Mouse (Mus musculus) lung, postnatal 10 days (tissue): ENCODE results near the gene Dohh.

Experiments used
- DNase-seq: peaks from one replicate; pipeline ENCODE4 v3.0.0; 2021

Gene Dohh

DNA sequence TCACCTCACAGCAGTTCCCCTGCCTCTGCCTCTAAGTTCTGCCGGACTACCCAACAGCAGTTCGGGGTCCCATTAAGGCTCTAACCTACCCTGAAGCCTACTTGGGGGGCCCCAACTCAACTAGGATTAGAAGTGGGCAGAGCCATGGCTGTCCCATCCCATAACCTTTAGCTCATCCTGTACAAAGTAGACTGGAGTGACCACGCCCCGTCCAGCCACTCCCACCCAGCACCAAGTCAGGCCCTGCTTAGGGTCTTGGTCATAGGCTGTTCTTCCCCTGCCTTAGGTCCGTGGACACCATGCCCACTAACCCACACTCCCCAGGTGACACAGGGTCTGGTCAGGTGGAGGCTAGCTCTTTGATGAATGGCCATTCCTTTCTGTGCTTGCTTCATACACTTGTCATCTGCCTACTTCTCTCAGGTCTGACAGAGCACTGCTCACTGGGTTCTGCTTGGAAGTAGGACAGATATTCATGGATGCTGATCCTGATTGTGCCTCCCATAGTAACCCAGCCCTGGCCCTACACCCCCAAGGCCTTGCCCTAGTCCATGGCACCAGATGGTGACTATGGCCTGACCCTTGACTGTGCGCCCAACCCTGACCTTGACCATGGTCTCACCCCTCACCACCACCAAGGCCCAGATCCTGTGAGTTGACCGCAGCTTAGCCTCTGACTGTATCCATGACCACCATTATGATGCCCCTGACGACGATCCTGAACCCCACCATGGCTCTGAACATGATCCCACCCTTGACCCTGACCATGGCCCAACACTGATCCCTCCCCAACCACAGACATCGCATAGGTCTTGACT, 35.1 kb downstream of the Dohh start:
- peak; percentile 7 for DNase-seq

DNA sequence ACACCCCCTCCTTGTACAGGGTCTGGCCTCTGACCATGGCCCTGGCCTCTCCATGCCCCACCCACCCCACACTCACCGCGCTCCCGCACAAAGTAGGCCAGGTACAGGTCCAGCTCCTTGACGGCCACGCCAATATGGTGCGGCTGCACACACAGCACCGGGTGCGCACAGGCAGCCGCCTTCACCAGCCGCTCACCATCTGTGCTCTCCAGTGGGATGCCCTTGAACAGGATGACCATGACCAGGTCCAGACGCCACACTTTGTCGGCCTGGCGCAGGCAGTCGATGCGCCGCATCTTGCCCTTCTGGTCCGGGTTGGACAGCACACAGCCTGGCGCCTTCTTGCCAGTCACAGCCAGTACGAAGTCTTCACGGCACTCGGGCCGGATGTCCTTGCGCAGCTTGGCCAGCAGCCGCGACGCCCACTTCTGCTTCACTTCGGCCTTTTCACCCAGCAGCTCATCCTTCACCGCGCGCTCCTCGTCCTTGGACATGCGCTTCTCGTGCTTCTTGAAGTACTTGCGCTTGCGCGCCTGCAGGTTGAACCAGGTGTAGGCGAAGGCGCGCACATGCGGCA, 36.1 kb downstream of the Dohh start:
- DNase-seq = peak; percentile 67

DNA sequence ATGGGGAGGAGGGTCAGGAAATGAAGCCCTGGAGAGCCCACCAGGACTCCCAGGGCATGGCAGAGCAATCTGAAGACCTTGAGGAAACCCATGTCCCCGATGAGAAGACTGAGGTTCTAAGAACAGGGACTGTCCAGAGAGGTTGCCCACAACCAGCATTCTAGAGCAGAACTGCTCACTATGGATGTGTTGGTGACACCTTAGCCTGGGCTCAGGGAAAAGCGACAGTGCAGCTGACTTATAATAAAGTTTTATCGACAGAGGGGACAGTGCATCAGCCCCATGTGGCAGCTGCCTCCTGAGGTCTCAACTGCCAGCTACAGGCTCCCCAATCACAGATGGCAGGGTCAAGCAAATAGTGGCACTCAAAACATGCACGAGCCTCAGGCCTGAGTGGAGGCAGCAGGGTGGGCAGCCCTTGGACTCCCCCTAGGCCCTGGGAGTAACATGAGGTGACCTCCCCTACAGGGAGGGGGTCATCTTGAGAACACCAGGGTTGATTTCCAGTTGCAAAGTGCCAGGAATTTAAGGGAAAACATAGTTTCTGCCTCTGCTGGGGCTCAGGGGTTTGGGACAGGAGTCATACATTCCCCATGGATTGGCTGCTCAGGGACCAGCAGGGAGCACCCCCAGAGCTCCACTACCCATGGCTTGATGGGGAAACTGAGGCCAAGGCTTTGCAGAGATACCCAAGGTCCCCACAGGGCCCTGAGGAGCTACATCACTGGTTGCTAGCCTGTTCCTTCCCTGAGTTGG, 37.0 kb downstream of the Dohh start:
- peak; percentile 3 for DNase-seq

- DNase-seq = peak; percentile 18
Measured at GRCm38 (mm10) chr10:81421797-81422100, 37.5 kb downstream of the Dohh start.

- DNase-seq = peak; percentile 48
Measured at GRCm38 (mm10) chr10:81422191-81422590, 38.0 kb downstream of the Dohh start.

GRCm38 (mm10) chr10:81422661-81423217, 38.5 kb downstream of the Dohh start:
- DNase-seq = peak; percentile 2

GRCm38 (mm10) chr10:81423476-81424245, 39.4 kb downstream of the Dohh start:
- peak; percentile 2 for DNase-seq

DNA sequence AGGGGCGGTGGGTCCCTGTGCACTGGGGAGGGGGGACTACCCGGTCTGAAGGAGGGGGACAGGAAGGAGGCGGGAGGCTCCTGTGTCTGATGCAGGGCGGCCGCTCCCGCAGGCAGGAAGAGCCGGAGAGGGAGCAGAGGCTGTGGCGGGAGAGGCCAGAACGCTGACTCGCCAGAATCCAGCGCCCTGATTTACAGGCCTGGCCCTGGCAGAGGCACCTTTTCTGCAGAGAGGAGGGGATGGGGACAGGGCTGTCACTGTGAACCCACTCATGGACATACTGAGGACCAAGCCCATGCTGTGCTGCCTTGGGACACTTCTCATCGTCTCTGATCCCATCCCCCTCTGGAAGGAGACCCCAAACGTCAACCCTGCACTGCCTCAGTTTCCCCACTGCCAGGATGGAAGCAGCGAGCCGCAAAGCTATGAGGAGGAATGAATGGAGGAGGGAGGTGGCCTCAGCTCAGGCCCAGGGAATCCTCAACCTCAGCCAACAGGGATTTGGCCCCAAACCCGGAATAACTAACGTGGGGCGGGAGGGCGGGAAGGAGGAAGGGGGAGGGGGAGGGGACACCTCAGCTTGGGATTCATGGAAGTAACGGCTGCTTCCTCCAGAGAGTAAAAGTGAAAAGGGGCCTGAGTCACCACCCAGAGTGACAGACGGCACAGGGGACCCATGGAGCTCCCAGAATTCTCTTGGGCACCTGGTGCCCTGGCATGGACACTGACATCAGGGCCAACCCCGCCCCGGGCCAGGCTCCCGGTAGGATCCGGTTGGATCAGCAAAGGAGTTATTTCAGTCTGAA, 40.2 kb downstream of the Dohh start:
- peak; percentile 71 for DNase-seq

- peak; percentile 49 for DNase-seq
Measured at GRCm38 (mm10) chr10:81425236-81425850, 41.1 kb downstream of the Dohh start.

GRCm38 (mm10) chr10:81426081-81426671, 41.9 kb downstream of the Dohh start:
- peak; percentile 26 for DNase-seq

- DNase-seq = peak; percentile 75
Measured at GRCm38 (mm10) chr10:81426897-81427296, 42.7 kb downstream of the Dohh start.

- DNase-seq = no peak
Measured at GRCm38 (mm10) chr10:81427327-81427726, 43.1 kb downstream of the Dohh start.

DNA sequence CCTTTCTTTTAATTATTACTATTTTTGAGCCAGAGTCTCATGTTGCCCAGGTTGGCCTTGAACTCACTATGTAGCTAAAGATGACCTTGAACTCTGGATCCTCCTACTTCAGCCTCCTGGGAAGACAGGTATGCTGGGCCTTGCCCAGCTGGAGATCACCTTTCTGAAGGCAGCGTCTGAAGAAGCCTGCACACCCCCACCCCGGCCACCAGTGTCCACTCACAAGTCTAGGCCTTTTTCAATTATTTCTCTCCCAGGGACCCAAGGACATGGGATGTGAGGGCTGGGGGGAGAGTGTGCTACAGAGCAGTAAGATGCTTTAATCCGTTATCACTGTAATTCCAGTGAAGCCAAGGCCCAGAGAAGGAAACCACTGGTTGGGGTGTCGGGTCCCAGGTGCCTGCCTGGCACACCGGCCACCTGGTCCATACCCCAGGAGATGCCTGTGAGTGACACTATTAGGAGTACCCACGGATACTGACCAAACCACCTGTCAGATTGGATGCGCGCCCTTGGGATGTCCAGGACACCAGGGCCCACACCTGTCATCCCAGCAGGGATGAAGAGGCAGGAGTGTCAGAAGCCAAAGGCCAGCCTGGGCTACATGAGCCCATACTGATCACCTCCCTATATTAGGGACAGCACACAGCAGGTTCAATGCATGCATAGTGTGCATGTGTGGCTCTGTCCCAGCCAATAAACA, 43.7 kb downstream of the Dohh start:
- DNase-seq = peak; percentile 3

DNA sequence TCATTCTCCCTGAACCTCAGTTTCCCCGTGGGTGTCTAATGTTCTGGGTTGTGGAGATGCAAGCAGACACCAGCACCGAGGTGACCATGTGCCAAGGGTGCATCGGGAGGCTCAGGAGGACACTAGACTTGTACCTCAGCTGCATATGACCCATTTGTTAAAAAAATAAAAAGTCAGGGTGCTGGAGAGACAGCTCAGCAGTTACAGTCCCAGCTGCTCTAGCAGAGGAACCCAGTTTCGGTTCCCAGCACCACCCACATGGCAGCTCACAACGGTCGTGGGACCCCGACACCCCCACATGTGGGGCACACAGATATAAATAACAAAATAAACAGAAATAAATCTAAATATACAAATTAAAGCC, 44.3 kb downstream of the Dohh start:
- peak; percentile 3 for DNase-seq

DNA sequence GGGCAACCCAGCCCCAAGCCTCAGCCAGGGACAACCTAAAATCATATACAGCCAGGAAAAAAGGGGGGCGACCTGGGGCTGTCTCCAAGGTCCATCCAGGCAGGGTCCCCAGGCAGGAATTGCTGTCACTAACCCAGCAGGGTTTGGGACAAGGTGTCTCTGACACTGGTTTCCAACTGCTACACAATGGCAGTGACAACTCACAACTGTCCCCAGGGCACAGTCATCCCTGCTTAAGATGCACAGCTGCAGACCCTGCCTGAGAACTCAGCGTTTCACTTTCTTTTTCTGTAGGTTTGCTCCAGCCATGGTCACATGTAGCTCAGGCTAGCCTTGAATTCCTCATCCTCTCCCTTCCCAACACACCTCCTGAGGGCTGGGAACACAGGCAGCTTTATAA, 44.9 kb downstream of the Dohh start:
- DNase-seq = peak; percentile 8

DNA sequence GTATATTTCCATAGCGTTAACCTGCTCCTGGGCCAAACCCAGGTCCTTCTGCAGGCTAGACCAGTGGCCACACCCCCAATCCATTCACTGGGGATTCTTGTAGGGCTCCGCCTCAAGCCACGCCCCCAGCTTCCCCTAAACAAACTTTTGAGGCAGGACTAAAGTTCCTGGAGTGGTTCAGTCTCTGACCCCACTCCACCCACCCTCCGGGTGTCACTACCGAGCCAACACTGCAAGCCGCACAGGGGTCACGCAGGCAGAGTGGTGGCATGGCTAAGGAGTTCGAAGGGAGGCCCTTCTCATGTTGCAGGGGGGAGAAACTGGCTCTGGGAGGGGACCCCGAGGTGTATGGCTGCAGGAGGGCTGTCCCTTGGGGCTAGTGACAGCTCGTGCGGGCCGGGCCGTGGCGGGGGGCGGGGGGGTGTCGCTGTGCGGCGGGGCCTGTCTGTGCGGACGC, 45.4 kb downstream of the Dohh start:
- peak; percentile 96 for DNase-seq

DNA sequence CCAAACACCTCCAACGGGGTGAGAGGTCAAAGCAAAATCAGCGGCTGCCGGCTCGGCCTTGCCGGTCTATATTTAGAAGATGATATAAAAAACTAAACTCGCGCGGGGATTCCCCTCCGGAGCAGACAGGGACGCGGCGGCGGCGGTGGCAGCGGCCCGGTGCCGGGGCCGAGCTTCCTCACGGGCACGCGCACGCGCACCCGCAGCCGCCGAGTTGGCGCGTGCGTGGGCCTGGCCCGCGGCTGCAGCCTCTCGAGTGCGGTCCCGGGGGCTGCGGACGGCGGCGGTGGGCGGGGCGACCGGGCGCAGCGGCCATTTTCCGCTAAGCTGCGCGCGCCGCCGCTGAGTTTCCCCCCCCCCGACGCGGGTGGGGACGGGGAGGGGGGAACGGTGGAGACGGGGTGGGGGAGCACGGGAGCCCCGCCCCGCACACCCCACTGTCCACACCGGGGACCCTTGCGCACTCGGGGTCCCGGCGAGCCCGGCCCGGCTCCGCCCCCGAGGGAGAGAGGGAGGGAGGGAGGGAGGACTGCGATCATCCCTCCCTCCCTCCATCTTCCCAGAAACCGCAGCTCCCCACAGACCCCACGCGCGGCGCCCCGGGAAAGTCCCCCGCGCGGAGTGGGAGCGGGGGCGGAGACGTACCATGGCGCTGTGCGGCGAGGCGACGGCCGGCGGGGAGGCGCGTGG, 46.1 kb downstream of the Dohh start:
- DNase-seq = peak; percentile 82

- peak; percentile 69 for DNase-seq
Measured at GRCm38 (mm10) chr10:81430831-81431525, 46.8 kb downstream of the Dohh start.

DNA sequence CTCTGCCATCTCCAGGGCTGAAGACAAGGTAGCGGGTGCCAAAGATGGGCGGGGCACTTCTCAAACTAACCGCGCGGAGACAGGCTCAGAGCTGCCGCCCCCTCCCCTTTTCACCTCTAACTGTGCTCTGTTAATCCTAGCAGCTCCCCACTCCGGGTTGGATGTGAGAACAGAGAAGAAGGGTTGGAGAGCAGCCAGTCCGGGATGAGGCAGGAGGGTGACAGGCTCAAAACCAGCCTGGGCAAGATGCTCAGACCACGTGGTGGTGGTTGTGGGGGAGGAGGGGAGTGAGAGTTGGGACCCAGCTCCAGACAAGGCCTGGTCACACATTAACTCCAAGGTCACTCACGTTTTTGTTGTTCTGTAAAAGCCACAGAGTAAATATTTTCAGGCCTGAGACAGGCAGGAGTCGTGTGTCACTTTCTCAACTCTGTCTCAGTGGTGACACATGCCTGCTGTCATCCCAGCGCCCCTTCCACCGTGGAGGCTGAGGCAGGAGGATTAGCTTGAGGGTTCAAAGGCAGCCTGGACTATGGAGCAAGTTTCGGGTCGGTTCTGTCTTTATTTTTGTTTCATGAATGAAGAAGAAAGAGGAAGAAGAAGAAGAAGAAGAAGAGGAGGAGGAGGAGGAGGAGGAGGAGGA, 47.4 kb downstream of the Dohh start:
- DNase-seq = peak; percentile 56
